Mouse (Mus musculus) forebrain, embryonic 16.5 days (tissue): ENCODE measurements around the gene Wdr82. TPM values are rescaled to one million over a fixed set of nuclear protein-coding genes. Genes with fewer than 3 reads are reported as not detected.

Experiments
- ATAC-seq: fragments of 200-750 bp; cut with Nextera tagmentation; 2 replicates; pipeline ENCODE4 v1.8.0; 2017; ENCODE audit warnings: mild to moderate bottlenecking, moderate library complexity
- H3K27ac ChIP-seq: fragments of 300-500 bp; sonication (generic); 2 replicates; pipeline ENCODE4 v1.5.1; 2014; ENCODE audit warnings: low read length, control low read depth
- H3K27me3 ChIP-seq: fragments of 300-500 bp; sonication (generic); replicated peaks from 2 replicates; pipeline ENCODE4 v1.6.1; 2014; ENCODE audit warnings: low read length; ENCODE audit not compliant: control insufficient read depth, insufficient read depth
- H3K36me3 ChIP-seq: fragments of 300-500 bp; sonication (generic); 2 replicates; pipeline ENCODE4 v1.6.1; 2014; ENCODE audit not compliant: control insufficient read depth, insufficient read depth
- H3K4me1 ChIP-seq: fragments of 300-500 bp; sonication (generic); replicated peaks from 2 replicates; pipeline ENCODE4 v1.6.1; 2014; ENCODE audit warnings: low read length; ENCODE audit not compliant: control insufficient read depth, insufficient read depth
- H3K4me2 ChIP-seq: fragments of 300-500 bp; sonication (generic); 2 replicates; pipeline ENCODE4 v1.6.1; 2014; ENCODE audit warnings: mild to moderate bottlenecking, low read length, control low read depth
- H3K4me3 ChIP-seq: fragments of 300-500 bp; sonication (generic); replicated peaks from 2 replicates; pipeline ENCODE4 v1.5.1; 2014; ENCODE audit warnings: mild to moderate bottlenecking, low read length, control low read depth
- H3K9ac ChIP-seq: fragments of 300-500 bp; sonication (generic); replicated peaks from 2 replicates; pipeline ENCODE4 v1.6.1; 2014; ENCODE audit warnings: low read depth, low read length, control low read depth
- H3K9me3 ChIP-seq: fragments of 300-500 bp; sonication (generic); 2 replicates; pipeline ENCODE4 v1.6.1; 2016; ENCODE audit warnings: low read length; ENCODE audit not compliant: control insufficient read depth
- WGBS: fragments of 180-500 bp; shearing (Covaris S2); extraction: QIAGEN DNeasy Blood & Tissue Kit; methylation state at CpG from one replicate; pipeline ENCODE4 v1.1.7; 2014; 5-methylcytosine and 5-hydroxymethylcytosine counted together
- polyA plus RNA-seq: library from polyadenylated mRNA; unstranded; fragments of >200 nt; fragmentation: Nextera tagmentation; extraction: Ambion mirVana; gene quantifications from 2 replicates; pipeline ENCODE4 v1.2.1, GENCODE M21; 2015

The Wdr82 gene
- polyA plus RNA-seq, 1 experiment from 2014 or later, result 41.6 TPM

- WGBS, result 41% methylated on average over 2 of the region's 2 CpGs
- Histone ChIP-seq H3K4me3 (no peak overlapping the region), H3K9me3 (no peaks in the 10 kb centered on the region), H3K27ac (no peak overlapping the region), H3K9ac (no peak overlapping the region), H3K36me3 (no peaks in the 10 kb centered on the region), H3K4me1 (peaks cover 38% of the 10 kb centered on the region), H3K4me2 (no peak overlapping the region), H3K27me3 (peaks cover 24% of the 10 kb centered on the region)
- peak; percentile 57 for ATAC-seq
Observed at GRCm38 (mm10) chr9:106145582-106145981, 25.1 kb upstream of the Wdr82 start.

DNA sequence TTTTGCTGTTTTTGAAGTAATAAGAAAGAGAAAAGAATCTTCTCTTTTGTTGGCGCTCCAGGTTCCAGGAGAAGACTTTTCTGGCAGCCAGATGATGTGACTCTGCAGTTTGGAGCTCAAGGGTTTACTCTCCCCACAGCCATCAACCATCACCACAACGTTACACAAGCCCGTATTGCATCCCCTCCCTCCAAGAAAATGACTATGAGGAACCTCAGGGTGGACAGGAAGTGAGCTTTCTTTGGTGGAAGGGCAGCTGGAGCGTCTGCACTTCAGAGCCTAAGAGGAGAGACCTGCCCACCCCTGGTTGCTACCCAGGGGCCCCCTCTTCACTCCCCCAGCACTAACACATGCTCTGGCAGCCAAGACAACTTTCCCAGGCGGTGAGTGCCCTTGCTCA, 23.4 kb upstream of the Wdr82 start:
- no peak for ATAC-seq
- H3K4me1 ChIP-seq, result peaks cover 42% of the 10 kb centered on the region

DNA sequence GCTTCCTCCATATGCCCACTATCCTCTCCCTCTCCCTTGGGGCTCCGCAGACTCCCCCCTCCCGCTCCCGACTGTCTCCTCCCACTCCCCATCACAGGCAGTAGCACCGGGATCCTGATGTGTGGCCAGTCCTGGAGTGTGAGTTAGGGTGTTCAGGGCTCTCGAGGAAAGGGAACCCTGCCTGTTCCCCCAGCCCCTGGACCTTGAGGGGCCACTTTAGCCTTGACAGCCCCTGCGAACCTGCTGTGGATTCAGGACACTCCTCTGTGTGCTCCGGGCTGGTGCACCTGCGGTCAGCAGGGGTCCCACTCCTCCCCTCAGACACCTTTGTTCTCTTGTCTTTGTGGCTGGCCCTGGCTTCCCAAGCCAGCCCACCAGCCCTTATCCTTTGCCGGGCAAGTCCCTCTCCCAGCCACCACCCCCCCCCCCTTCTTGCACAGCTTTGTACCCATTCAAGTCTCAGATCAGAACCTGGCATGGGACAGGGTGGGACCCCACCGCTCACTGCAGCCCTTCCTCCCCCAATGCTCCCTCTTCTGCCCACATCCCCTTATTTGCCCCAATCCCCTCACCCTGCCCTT, 22.8 kb upstream of the Wdr82 start:
- WGBS, result 0% methylated on average over 10 of the region's 10 CpGs
- H3K9me3 ChIP-seq, result no peaks in the 10 kb centered on the region
- peak overlapping the region; percentile 49 for H3K4me3 ChIP-seq
- peaks cover 42% of the 10 kb centered on the region for H3K4me1 ChIP-seq
- H3K27me3 ChIP-seq, result peaks cover 26% of the 10 kb centered on the region
- ATAC-seq, result peak; percentile 29
- H3K4me2 ChIP-seq, result peak overlapping the region; percentile 50
- peak overlapping the region; percentile 80 for H3K9ac ChIP-seq
- no peaks in the 10 kb centered on the region for H3K36me3 ChIP-seq
- H3K27ac ChIP-seq, result peak overlapping the region; percentile 65

More for the DNA sequence above, 23.4 kb upstream of the Wdr82 start:
- Histone ChIP-seq H3K9ac (peak overlapping the region; percentile 80), H3K9me3 (no peaks in the 10 kb centered on the region), H3K36me3 (no peaks in the 10 kb centered on the region), H3K4me3 (peak overlapping the region; percentile 49; the same call in 1 of the 2 replicates), H3K27me3 (peaks cover 26% of the 10 kb centered on the region), H3K27ac (no peak overlapping the region; the same call in 1 of the 2 replicates), H3K4me2 (peak overlapping the region; percentile 50)
- WGBS, result 36% methylated on average over 5 of the region's 5 CpGs

DNA sequence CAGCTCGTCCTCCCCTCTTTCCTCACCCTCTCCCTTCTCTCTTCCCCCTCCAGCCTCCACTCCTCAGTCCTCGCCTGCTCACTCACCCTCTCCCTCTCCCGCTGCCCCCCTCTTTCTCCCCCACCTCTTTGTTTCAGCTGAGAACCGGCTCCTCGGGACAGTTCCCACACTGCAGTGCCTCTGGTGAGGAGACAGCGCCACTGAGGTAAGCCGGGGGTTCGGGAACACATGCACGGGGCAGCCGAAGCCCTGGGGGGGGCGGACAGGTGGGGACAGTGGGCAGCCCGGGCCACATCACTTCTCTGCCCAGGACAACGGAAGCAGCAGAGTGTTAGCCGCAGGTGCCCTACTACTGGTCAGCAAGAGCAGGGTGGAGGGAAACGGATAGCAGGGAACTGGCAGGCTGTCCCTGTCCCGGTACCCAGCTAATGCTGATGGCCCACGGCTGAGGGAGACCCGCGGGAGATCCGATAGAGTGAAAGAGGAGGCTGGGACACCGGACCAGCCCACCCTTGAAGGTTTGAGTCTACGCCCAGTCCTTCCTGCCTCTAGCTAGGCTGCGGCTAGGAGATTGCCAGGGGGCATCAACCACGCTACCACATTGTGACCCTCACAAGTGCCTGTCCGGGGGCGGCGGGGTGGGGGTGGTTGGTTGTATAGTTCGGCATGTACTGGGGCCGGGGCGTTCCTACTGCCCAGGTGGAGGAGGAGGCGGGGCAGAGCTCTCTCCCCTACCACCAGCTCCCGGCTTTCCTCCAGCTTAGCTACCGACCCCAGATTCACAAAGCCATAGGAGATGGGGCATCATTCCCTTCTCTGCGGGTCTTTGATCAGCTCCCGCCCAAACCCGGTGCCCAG, 22.0 kb upstream of the Wdr82 start:
- Histone ChIP-seq H3K4me1 (peaks cover 38% of the 10 kb centered on the region), H3K27me3 (peaks cover 26% of the 10 kb centered on the region), H3K9me3 (no peaks in the 10 kb centered on the region), H3K4me2 (peak overlapping the region; percentile 50), H3K36me3 (no peaks in the 10 kb centered on the region), H3K27ac (peak overlapping the region; percentile 65), H3K9ac (peak overlapping the region; percentile 80), H3K4me3 (peak overlapping the region; percentile 49)
- ATAC-seq, result peak; percentile 71
- WGBS, result under 1% methylated on average over 36 of the region's 36 CpGs

DNA sequence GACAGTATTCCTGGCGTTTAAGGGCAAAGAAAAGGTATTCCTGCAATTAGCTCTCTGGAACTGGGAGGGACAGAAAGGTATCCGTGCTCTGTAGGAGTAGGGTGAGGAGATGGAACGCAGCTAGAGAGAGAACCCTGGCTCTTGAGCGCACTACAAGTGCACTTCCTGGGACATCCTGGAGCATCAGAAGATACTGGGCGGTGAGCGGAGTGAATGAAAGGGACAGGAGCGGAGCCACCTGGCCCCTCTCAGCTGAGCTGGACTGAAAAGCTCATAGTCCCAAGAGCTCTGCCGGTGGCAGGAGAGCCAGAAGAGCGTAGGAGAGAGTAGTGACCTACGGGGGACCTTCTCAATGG, 21.4 kb upstream of the Wdr82 start:
- peaks cover 32% of the 10 kb centered on the region for H3K4me1 ChIP-seq
- no peak for ATAC-seq

DNA sequence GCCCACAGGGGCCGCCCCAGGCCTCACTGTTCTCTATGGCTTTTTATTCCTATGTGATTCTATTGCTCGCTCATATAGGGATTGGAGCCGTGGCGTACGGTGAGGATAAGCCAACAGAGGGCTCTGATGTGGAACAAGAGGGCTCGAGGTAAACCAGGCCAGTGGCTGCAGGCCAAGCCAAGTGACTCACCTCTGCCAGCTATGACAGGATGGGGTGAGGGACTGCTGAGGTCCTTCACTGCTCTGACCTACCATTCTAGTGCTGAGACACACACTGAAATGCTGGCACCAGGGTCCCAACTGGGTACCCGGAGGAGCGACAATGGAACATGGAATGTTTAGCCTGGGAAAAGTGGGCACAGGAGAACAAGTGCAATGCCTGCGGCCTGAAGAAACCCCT, 16.6 kb upstream of the Wdr82 start:
- H3K36me3 ChIP-seq, result no peaks in the 10 kb centered on the region
- H3K27ac ChIP-seq, result no peak overlapping the region
- no peak overlapping the region for H3K4me2 ChIP-seq
- WGBS, result 84% methylated on average over 9 of the region's 9 CpGs
- no peak overlapping the region for H3K9ac ChIP-seq
- H3K9me3 ChIP-seq, result no peaks in the 10 kb centered on the region
- no peak for ATAC-seq
- H3K4me3 ChIP-seq, result no peak overlapping the region
- H3K4me1 ChIP-seq, result peaks cover 15% of the 10 kb centered on the region
- H3K27me3 ChIP-seq, result peaks cover 17% of the 10 kb centered on the region

More for the DNA sequence above, 21.4 kb upstream of the Wdr82 start:
- Histone ChIP-seq H3K9ac (peak overlapping the region; percentile 80), H3K4me2 (peak overlapping the region; percentile 50), H3K27me3 (peaks cover 26% of the 10 kb centered on the region), H3K36me3 (no peaks in the 10 kb centered on the region), H3K4me3 (peak overlapping the region; percentile 49), H3K27ac (peak overlapping the region; percentile 65), H3K9me3 (no peaks in the 10 kb centered on the region)
- 10% methylated on average over 10 of the region's 10 CpGs for WGBS

GRCm38 (mm10) chr9:106156419-106156818, 14.3 kb upstream of the Wdr82 start:
- 33% methylated on average over 5 of the region's 5 CpGs for WGBS
- ATAC-seq, result peak; percentile 64
- no peak overlapping the region for H3K4me2 ChIP-seq

DNA sequence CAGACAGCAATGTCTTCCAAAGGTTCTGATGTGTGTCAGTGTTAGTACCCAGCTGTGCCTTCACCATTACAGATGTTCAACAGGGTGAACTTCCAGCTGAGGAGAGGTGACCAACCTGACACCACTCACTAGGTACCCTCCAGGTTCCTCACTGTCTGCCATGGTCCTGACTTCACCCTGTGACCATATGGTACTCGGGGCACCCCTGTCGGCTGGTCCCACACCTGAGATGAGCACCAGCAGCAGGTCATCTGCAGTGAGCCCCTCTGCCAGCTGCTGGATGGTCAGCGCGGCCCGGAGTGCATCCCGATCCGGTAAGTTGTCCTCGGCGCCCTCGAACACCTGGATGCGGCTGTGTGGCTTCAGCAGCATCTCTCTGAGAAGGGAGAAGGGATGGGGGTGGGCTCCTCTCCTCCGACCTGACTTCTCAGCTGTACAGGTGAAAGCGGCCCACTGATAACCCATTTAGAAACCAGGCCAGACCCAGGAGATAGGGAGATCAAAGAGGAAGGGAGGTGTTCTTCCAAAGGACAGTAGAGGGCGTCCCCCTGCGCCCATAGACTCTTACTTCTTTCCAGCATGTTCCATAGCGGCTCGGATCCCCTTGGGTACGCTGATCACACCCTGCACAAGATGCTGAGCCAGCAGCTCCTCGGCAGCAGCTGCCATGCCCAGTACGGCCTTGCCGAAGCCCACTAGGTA, 13.7 kb upstream of the Wdr82 start:
- H3K4me3 ChIP-seq, result no peak overlapping the region
- ATAC-seq, result 0 out of 2 replicates have a peak, but pooled peaks have one; percentile 4
- H3K9ac ChIP-seq, result no peak overlapping the region
- no peaks in the 10 kb centered on the region for H3K9me3 ChIP-seq
- 81% methylated on average over 21 of the region's 21 CpGs for WGBS
- no peak overlapping the region for H3K27ac ChIP-seq
- H3K4me1 ChIP-seq, result peaks cover 12% of the 10 kb centered on the region
- no peak overlapping the region for H3K4me2 ChIP-seq
- no peaks in the 10 kb centered on the region for H3K36me3 ChIP-seq
- H3K27me3 ChIP-seq, result peaks cover 4% of the 10 kb centered on the region; the same call in 1 of the 2 replicates

More at GRCm38 (mm10) chr9:106156419-106156818, 14.3 kb upstream of the Wdr82 start:
- Histone ChIP-seq H3K36me3 (no peaks in the 10 kb centered on the region), H3K27me3 (0 out of 2 replicates have a peak, but pooled peaks cover 4% of the 10 kb centered on the region), H3K27ac (no peak overlapping the region), H3K9me3 (no peaks in the 10 kb centered on the region), H3K4me3 (no peak overlapping the region), H3K9ac (no peak overlapping the region), H3K4me1 (peaks cover 12% of the 10 kb centered on the region)

- ATAC-seq, result no peak
- Histone ChIP-seq H3K9me3 (no peaks in the 10 kb centered on the region), H3K27ac (no peak overlapping the region), H3K4me1 (peaks cover 12% of the 10 kb centered on the region), H3K27me3 (peaks cover 4% of the 10 kb centered on the region; the same call in 1 of the 2 replicates), H3K4me3 (no peak overlapping the region), H3K4me2 (no peak overlapping the region), H3K36me3 (no peaks in the 10 kb centered on the region), H3K9ac (no peak overlapping the region)
- 79% methylated on average over 10 of the region's 10 CpGs for WGBS
Observed at GRCm38 (mm10) chr9:106157623-106157925, 13.2 kb upstream of the Wdr82 start.
